Mouse (Mus musculus): ENCODE measurements around the gene Dvl3. TPM values are rescaled to one million over a fixed set of nuclear protein-coding genes. Genes with fewer than 3 reads are reported as not detected.
A peak's percentile ranks its signal among the peaks of the same experiment; 100 is the strongest.

Dvl3 gene
- total RNA-seq, 2 experiments from 2014 or later, result 47.2 to 48.0 TPM

GRCm38 (mm10) chr16:20547423-20547822, 30.6 kb downstream of the Dvl3 start:
- DNase-seq, result no peak

DNA sequence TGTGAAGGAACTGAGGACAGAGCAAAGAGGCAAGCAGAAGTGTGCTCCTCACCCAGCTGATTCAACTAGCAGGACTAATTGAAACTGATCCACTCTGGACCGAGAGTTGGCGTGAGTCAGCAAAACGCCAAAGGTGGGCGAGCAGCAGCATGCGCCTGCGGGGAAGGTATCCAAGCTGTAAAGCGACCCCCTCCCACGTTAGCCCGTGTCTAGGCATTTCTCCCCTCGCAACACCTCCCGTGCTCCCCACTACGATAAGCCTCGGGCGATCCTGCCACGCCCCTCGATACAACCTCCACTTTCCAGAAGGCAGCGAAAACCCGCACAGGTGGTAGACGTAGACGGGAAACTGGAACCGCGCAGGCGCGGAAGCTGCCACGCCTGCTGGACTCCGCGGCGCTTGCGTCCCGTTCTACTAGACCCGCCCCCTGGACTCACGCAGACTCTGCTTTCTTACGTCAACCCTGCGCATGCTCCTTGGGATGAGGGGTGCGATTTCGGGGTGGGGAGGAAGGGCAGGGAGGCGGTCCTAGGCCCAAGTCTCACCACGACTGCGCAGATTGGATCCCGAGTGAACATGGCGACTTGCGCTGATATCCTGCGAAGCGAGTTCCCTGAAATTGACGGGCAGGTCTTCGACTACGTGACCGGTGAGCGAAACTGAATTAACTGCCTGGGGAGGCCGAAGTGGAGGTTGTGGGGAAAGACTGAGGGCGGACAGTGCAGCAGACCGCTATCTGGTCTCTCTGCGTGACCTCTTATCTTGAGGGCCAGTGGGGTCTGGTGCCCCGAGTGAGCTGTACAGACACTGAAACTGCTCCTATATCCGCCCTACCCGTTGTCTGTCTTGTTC, 31.5 kb downstream of the Dvl3 start, which contains the start of gene Abcf3:
TSS of gene Abcf3 (plus strand) at position 482 of the 853 bp plus-strand sequence.
- DNase-seq, result peak; percentile 98 to 99

- no peak for DNase-seq
Observed at GRCm38 (mm10) chr16:20549161-20549560, 32.4 kb downstream of the Dvl3 start.

- no peak for DNase-seq
Observed at GRCm38 (mm10) chr16:20551691-20552090, 34.9 kb downstream of the Dvl3 start.

GRCm38 (mm10) chr16:20552594-20552993, 35.8 kb downstream of the Dvl3 start:
- no peak for DNase-seq

- DNase-seq, result no peak
Observed at GRCm38 (mm10) chr16:20555000-20555399, 38.2 kb downstream of the Dvl3 start.

GRCm38 (mm10) chr16:20557381-20557780, 40.6 kb downstream of the Dvl3 start:
- DNase-seq, result no peak

- no peak for DNase-seq
Observed at GRCm38 (mm10) chr16:20565075-20565474, 48.3 kb downstream of the Dvl3 start.

Other genes starting within 250 kb of the Dvl3 start
- gene Parl, start 214.6 kb upstream of the Dvl3 start, total RNA-seq (2021), result 10 to 100 TPM; 84.3 to 91.6 TPM
- under 1 TPM; 0.32 to 0.85 TPM for gene Cyp2ab1, start 191.6 kb upstream of the Dvl3 start, total RNA-seq (2021)
- gene Abcc5, start 90.6 kb upstream of the Dvl3 start, total RNA-seq (2021), result 10 to 100 TPM; 20.7 to 24.0 TPM
- gene Eif2b5, start 18.2 kb upstream of the Dvl3 start, total RNA-seq (2021), result 10 to 100 TPM; 55.1 to 60.2 TPM
- 100 to 1,000 TPM; 184 to 195 TPM for gene Ap2m1, start 18.5 kb downstream of the Dvl3 start, total RNA-seq (2021)
- gene Abcf3, start 31.6 kb downstream of the Dvl3 start, total RNA-seq (2021), result 10 to 100 TPM; 61.7 to 70.2 TPM
- under 1 TPM in 1 of 2 experiments, not detected in 1; 0.18 TPM for gene Vwa5b2, start 72.5 kb downstream of the Dvl3 start, total RNA-seq (2021)
- 1 to 10 TPM; 6.6 to 9.1 TPM for gene Eef1akmt4, start 94.6 kb downstream of the Dvl3 start, total RNA-seq (2021)
- gene Gm49333, start 94.6 kb downstream of the Dvl3 start, total RNA-seq (2021), result not detected
- gene Alg3, start 94.8 kb downstream of the Dvl3 start, total RNA-seq (2021), result 10 to 100 TPM in 1 of 2 experiments, 1 to 10 TPM in 1; 8.8 to 11.4 TPM
- 1 to 10 TPM; 1.3 to 1.6 TPM for gene Camk2n2, start 104.3 kb downstream of the Dvl3 start, total RNA-seq (2021)
- gene Ece2, start 112.8 kb downstream of the Dvl3 start, total RNA-seq (2021), result under 1 TPM; 0.49 to 0.72 TPM
- 100 to 1,000 TPM; 208 to 217 TPM for gene Psmd2, start 134.7 kb downstream of the Dvl3 start, total RNA-seq (2021)
- gene Eif4g1, start 151.3 kb downstream of the Dvl3 start, total RNA-seq (2021), result 100 to 1,000 TPM; 403 to 412 TPM
- gene Fam131a, start 176.3 kb downstream of the Dvl3 start, total RNA-seq (2021), result 10 to 100 TPM; 19.8 to 31.3 TPM
- 10 to 100 TPM; 11.0 to 13.1 TPM for gene Polr2h, start 200.7 kb downstream of the Dvl3 start, total RNA-seq (2021)
- 1 to 10 TPM; 1.2 to 1.6 TPM for gene Clcn2, start 200.8 kb downstream of the Dvl3 start, total RNA-seq (2021)
- 1 to 10 TPM; 1.7 to 2.0 TPM for gene Chrd, start 216.1 kb downstream of the Dvl3 start, total RNA-seq (2021)
- gene Thpo, start 217.5 kb downstream of the Dvl3 start, total RNA-seq (2021), result under 1 TPM in 1 of 2 experiments, not detected in 1; 0.18 TPM